Mouse (Mus musculus) retina, postnatal 7 days (tissue): ENCODE measurements around the gene Ctso.
A peak's percentile ranks its signal among the peaks of the same experiment; 100 is the strongest.

Experiments used
- DNase-seq: peaks from one replicate; pipeline ENCODE4 v3.0.0-alpha.2; 2012; ENCODE audit warnings: low read depth, low spot score

Gene Ctso

DNA sequence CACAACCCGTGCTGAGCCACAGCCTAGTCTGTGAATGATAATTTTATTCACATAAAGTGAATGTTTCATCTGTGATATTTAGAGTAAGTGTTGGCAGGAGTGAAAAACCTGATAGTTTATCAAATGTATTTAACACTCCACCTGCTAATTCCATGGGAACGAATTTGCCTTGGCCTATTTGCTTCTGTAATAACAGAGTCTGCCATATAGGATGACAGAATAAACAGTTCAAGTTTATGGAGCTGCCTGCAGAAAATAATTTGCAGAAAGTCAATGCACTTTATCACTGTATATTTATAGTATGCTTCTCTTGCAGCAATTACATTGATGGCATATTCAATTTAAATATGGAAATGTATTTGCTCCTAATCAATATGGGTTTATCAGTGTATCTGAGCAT lies 19.4 kb downstream of the Ctso start:
- DNase-seq = no peak

DNA sequence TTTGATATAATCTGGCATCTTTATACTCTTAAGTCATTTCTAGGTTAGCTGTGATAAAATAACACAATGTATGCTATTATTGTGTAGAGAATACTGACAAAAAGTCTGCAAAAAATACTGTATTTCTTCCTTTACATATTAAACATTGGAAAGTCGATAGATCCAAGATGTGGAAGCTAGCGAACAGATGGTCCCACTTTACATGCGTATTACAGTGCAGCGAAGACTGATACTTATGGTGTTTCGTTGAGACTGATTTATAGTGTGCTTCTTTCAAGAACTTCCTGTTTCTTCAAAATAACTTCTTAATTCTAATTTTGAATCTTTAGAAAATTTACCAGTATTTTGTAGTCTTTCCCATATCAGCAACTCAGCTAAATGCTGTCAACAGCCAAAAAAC lies 25.1 kb downstream of the Ctso start:
- no peak for DNase-seq

DNA sequence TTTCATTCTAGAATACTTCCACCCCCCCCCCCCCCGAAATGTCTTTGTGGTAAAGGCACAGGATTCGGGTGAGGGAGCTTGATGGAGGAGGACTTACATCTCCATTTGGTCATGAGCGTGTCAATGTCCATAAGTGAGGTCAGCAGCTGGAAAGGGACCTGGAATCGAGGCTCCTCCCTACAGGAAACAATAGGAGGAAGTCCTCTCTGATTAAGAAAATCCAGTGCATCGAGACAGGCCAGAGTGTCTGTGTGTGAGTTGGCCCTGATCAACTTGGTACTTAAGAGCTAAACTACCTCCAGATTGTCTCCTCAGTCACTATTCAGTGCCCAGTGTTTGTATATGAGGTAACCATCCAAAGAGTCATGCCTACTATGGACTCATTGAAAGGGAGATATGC lies 28.9 kb downstream of the Ctso start:
- no peak for DNase-seq

DNA sequence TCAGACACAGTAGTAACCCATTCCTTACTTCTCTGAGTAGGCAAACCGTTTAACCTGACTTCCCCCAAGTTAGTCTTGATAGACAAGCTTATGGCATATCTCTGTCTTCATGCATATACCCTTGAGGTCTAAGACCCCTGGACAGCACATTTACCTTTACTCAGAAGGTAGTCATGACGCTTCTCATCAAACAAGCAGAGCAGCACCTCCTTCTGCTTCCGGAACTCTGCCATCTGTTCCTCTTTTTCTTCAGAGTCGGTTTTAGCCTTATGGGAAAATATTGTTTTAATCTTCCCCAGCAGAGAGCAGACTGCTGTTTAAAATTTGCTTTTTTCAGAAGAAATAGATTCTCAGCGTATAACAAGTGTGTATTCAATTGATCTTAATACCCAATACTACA lies 31.4 kb downstream of the Ctso start:
- no peak for DNase-seq

DNA sequence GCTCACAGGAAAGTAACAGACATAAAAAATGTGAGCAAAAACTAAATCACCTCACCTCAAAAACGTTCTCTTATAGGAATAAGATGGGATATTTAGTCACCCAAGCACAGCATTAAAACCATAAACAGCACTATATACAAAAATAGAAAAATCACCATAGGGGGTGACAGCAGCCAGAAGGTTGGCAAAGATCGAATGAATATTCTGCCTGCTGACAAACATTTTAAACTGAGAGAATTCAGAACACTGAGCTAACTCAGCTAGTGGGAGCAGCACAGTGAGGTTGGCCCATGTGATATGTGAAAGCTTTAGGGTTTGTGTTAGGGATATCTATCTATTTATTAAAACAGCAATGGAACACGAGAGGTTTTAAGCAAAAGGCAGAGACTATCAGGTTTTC lies 32.2 kb downstream of the Ctso start:
- no peak for DNase-seq

DNA sequence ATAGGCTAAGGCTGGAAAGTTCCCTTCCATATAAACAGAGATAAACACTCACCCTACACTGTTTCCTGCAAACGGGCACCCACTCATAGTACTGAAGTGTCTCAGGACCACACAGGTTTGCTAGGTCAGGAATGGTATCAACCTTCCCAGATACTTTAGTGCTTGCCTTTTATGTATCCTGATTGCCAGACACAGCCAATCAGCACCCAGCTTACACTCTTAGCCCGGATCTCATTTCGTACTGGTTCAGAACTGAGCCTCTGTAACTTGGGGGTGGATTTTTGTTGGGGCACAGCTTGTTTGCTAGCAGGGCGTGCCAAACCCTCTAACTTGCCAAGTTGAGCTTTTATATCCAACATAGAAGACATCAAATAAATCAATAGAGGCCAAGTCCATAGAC lies 43.2 kb downstream of the Ctso start:
- no peak for DNase-seq

DNA sequence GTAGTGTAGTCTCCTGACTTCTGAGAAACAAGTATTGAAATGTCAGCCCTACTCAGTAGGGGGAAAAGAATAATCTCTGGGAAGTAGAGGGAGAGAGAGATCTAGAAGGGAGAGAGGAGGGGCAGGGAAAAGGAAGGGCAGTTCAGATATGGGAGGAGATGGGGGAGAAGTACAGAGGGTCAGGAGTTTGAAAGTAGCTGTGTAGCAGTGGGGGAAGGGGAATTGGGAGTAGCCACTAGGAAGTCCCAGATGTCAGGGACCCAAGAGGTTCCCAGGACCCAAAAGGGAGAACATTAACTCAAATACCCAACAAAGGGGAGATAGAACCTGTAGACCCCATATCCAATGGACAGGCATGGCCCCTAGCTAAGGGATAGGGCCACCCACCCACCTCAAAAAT lies 43.7 kb downstream of the Ctso start, which contains the start of gene Tdo2:
Gene Tdo2, minus strand, starts transcription at position 101 of the 400 bp plus-strand sequence.
- DNase-seq = no peak

DNA sequence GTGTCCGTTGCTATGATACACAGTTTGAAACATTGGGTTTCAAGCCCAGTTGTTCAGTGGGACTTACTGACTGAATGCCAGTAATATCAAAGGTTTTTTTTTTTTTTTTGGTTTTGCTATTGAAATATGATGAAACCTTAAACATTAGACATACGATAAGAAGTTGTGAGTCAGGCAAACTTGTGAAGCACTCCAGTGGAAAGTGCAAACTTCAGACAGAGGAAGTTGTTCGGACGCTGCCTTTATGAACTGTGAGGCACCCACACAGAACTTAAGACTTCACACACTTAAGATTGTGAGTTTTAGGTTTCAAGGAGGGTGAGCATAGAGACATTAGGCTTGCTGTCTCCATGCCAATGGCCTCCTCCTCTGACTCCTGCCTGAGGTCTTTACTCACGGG lies 49.2 kb downstream of the Ctso start:
- DNase-seq = no peak

DNA sequence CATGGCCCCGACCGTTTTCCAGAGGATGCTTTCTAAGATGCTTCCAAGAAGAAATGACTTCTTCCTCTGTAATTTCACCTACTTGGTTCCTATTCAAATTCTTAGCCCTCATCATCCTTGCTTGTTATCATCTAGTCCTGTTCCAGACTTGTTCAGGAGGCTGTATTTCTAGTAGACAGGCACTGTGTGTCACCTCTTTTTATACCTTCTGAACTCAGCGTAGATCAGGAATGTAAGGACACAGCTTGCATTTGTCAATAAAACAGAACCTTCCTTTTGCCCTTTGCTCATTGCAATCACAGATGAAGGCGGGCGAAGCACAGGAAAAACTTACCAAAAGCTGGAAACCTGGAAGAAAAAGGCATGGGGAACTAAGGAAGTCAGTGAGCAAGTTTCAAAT lies 49.6 kb downstream of the Ctso start, which contains the start of gene Asic5:
Gene Asic5, plus strand, starts transcription at position 301 of the 400 bp plus-strand sequence.
- DNase-seq = no peak

DNA sequence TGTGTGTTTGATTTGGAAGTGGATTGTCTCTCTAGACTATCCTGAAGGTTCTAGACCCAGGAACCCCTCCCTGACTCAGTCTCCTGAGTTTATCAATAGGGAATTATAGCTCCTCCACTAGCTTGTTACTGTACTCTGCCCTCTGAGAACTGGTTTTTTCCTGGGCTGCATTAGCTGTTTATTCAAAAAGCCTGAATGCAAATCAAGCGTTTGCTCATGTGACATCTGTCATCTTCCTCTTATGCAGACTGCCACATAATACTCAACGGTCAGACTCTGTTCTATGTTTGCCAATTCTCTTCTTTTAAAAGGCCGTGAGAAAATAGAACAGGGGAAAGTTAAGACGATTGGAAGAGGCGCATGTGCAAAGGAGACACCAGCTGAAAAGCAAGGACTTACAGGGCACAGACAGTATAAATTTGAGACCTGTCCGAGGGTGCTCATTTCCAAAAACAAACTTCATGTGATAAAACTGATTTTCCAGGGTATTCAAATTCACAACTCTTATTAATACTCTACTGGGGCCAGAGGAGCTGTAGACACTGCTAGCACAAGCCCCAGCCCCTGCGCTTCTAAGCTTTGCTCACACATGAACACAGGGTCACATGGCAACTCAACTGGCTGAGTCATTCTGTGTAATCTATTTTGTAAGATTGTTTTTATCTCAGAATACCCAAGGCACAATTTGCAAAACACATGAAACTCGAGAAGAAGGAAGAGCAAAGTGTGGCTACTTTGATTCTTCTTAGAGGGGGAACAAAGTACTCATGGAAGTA lies 50.9 kb downstream of the Ctso start:
- no peak for DNase-seq

DNA sequence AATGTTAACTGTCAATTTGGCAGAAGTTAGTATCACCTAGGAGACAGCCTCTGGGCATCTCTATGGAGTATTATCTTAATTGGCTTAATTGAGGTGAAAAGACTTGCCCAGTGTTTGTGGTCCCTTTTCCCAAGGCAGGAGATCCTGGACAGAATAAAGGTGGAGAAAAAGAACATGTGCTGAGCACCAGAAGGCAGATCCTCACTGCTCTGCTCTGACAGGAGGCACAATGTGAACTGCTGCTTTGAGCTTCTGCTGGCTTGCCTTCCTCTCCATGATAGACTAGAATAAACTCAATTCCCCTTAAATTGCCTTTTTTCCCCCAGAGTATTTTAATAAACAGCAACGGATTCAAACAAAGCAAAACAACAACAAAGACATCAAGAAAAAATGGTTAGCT lies 52.7 kb downstream of the Ctso start:
- DNase-seq = no peak

DNA sequence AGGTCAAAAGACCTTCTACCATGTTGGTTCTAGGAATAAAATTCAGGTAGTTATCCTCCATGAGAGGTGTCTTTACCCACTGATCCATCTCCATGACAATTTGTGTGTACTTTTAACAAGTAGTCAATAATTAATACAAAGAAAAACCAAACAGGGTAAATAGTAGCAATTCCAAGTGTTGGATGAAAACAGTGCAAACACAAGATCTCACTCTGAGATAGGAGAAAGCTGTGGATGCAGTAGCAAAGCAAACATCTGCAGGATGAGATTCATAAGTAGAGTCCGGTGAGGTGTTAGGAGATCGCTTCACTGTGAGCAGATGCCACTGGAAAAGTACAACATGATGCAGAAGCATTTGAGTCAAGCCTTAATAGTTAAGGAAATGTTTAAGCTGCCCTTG lies 53.7 kb downstream of the Ctso start:
- DNase-seq = no peak

DNA sequence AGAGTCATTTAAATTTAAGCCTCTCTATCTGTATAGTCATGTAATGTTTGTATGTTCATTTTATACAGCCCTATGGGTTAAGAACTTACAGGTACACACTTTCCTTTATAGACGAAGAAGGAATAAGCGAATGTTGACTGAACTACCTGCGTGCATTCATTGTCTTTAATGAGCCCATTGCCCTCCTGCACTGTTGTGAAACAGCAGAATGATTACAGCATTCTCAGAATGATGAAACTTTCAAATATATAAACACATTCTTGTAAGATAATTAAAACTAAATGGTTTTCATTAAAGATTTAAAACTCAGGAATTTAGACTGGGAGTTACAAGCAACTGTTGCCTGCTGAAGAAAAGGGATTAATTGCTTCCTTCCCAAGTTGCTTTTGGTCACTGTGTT lies 55.2 kb downstream of the Ctso start:
- DNase-seq = no peak

DNA sequence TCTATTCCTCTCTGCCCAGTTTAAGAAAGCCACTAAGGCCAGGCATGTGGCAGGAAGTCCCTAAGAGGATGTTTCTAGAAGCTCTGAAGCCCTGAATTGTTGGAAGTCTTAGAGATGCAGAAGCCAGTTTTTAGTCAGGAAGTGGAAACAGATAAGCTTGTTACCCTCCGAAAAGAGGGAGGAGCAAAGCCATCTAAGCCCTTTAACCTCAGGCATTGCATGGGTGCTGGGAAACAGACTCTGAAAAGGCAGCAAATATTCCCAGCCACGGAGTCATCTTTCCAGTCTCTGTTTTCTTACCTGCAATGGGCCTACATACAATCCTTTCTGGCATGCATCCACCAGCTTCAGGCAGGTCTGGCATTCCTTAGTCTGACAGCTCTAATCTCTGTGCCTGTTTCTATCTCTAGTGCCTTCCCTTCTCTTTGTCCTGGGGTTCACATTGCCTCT lies 57.3 kb downstream of the Ctso start:
- DNase-seq = no peak

DNA sequence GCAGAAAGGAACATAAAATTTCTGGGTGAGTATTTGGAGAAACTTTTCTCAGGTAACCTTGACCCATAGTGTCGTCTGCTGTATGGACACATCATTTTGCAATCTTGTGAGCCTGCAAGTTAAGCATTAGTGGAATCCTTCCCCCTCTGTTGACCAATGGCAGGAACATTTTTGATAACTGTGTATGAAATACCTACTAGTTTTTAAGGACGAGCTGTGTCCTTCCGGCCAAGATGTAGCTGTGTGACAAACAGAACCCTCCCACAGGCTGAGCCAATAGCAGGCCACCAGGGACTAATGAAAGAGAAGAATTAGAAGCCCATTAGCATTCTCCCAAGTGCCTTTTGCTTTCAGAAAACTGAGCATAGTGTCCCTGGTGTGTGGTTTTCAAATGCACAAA lies 58.1 kb downstream of the Ctso start:
- no peak for DNase-seq

DNA sequence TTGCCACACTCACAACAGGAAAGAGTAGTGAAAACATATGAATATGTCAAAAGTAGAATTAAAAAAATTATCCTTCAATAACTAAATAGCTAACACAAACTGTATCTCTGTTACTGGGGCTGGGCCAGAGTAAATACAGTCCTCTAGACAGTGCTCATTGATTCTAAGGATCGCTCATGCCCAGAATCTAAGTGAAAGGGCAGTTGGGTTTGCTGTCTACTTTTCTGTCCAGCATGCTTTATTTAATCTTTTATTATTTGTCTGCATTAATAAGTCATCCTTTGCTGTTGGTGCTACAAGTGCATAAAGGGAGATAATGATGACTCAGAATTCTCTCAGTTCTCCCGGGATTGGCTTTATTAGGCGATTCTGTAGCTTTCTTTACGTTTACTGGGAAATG lies 63.0 kb downstream of the Ctso start:
- no peak for DNase-seq

DNA sequence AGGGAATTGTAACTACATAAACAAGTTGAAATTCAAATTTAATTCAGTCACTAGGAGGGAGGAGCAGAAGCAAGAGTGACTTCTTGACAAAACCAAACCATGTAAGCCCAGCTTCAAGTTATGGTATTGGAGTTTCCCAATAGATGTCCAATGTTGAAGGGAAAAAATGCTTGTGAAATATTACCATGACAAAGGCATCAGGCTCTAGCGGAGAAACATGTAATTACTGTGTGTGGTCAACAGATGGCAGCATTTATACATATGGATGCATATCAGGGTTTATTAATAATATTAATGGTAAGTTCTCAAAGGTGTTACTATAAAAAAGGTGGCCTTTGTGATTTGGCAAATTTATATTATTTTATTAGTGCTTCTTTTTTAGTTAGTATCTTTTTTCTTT lies 63.6 kb downstream of the Ctso start:
- peak; percentile 27 for DNase-seq
